In genomic region chr5:41744234-41744633, GRCm38 (mm10) we compare ENCODE assay signal across 24 mouse cellular contexts. TPM values are rescaled to one million over a fixed set of nuclear protein-coding genes. Genes with fewer than 3 reads are reported as not detected.
DNase-seq lines count a peak whose midpoint lies in the region; ATAC-seq and TF ChIP-seq lines count a peak whose summit lies in the region.
"Had no signal": no experiment of that assay in that cellular context is flagged by ENCODE, and none has a peak within 500 bp of the region (broad histone marks: within the 10 kb centered on the region; RNA-seq: fewer than 3 reads in every experiment).

No protein-coding gene starts in this region.

- no peak overlapping the region for H3K4me3 ChIP-seq in forebrain, embryonic 10.5 days
- no peak overlapping the region for H3K4me3 ChIP-seq in forebrain, embryonic 11.5 days (ENCODE audit: low read depth, low read length)
- no peak overlapping the region for H3K4me3 ChIP-seq in lung, postnatal 0 days (ENCODE audit: low read depth, low read length)
- H3K4me3 ChIP-seq: erythroblast, embryonic 14.5 days; left cerebral cortex, adult 2 months; limb, embryonic 12.5 days; midbrain, embryonic 15.5 days had no signal

- no peak for TF ChIP-seq EP300 in lung, postnatal 0 days (IDR thresholded peaks at IDR 0.05)

- peaks cover 14% of the 10 kb centered on the region for H3K4me1 ChIP-seq in forebrain, embryonic 10.5 days
- no peaks in the 10 kb centered on the region for H3K4me1 ChIP-seq in forebrain, embryonic 11.5 days (replicated peaks; ENCODE audit: control insufficient read depth, insufficient read depth, low read length)
- H3K4me1 ChIP-seq in lung, postnatal 0 days (ENCODE audit: insufficient read depth, low read depth, low read length) = no peaks in the 10 kb centered on the region
- H3K4me1 ChIP-seq: midbrain, embryonic 15.5 days had no signal

- TF ChIP-seq CTCF in lung, postnatal 0 days (IDR thresholded peaks at IDR 0.05) = peak; percentile 12; the same call in 1 of the 2 replicates

- no peak overlapping the region for H3K9ac ChIP-seq in forebrain, embryonic 11.5 days (ENCODE audit: low read length)
- H3K9ac ChIP-seq in lung, postnatal 0 days (replicated peaks; ENCODE audit: low read depth) = no peak overlapping the region
- H3K9ac ChIP-seq: forebrain, postnatal 0 days; limb, embryonic 12.5 days; midbrain, embryonic 15.5 days had no signal

- ATAC-seq in forebrain, embryonic 11.5 days (replicated peaks; ENCODE audit: low FRiP score) = no peak
- no peak for ATAC-seq in lung, postnatal 0 days
- peak; percentile 48; the same call in 1 of the 2 replicates for ATAC-seq in megakaryocyte progenitor cell, adult 5-6 weeks (replicated peaks; ENCODE audit: poor library complexity)
- ATAC-seq: forebrain, postnatal 0 days; midbrain, embryonic 15.5 days had no signal

- no peak overlapping the region for H3K4me2 ChIP-seq in forebrain, embryonic 11.5 days (ENCODE audit: low read depth, low read length, severe bottlenecking)
- H3K4me2 ChIP-seq in lung, postnatal 0 days (replicated peaks; ENCODE audit: low read depth, low read length) = no peak overlapping the region
- H3K4me2 ChIP-seq: limb, embryonic 12.5 days; midbrain, embryonic 15.5 days had no signal

- WGBS in forebrain, embryonic 10.5 days = 6% methylated on average over 7 of the region's 7 CpGs
- 9% methylated on average over 7 of the region's 7 CpGs for WGBS in forebrain, embryonic 11.5 days
- WGBS in lung, postnatal 0 days = 9% methylated on average over 7 of the region's 7 CpGs

- no peaks in the 10 kb centered on the region for H3K36me3 ChIP-seq in forebrain, embryonic 10.5 days (replicated peaks)
- H3K36me3 ChIP-seq in forebrain, embryonic 11.5 days (ENCODE audit: control insufficient read depth, insufficient read depth, low read length) = no peaks in the 10 kb centered on the region
- H3K36me3 ChIP-seq in lung, postnatal 0 days (ENCODE audit: insufficient read depth, low read length) = no peaks in the 10 kb centered on the region
- H3K36me3 ChIP-seq: limb, embryonic 12.5 days; midbrain, embryonic 15.5 days had no signal

- H3K27me3 ChIP-seq in forebrain, embryonic 10.5 days (ENCODE audit: poor library complexity, severe bottlenecking) = peaks cover 93% of the 10 kb centered on the region
- H3K27me3 ChIP-seq in forebrain, embryonic 11.5 days (ENCODE audit: control insufficient read depth, insufficient read depth, low read length) = peaks cover 50% of the 10 kb centered on the region
- H3K27me3 ChIP-seq in lung, postnatal 0 days (replicated peaks; ENCODE audit: insufficient read depth, low read length) = no peaks in the 10 kb centered on the region; the same call in 1 of the 2 replicates

- DNase-seq in forebrain, embryonic 10.5 days (ENCODE audit: extremely low spot score, low spot score) = peak; percentile 14
- no peak for DNase-seq in forebrain, embryonic 11.5 days (ENCODE audit: low spot score)
- no peak for DNase-seq in lung, postnatal 0 days (ENCODE audit: low spot score)
- DNase-seq in lung, postnatal 14 days = no peak
- peak; percentile 77 for DNase-seq in ES-CJ7 (ENCODE audit: low read depth, low spot score)
- DNase-seq in layer of hippocampus, postnatal 25 days (ENCODE audit: extremely low spot score in 1 of 2, low spot score in 1 of 2) = no peak
- DNase-seq: adrenal gland, adult 8-10 months; cerebellum, adult 11 months; cerebellum, postnatal 14 days; forebrain, postnatal 0 days; heart, postnatal 4 days; lung, postnatal 36 days; right cerebral cortex, postnatal 25 days had no signal

- no peak overlapping the region for H3K27ac ChIP-seq in forebrain, embryonic 10.5 days
- H3K27ac ChIP-seq in forebrain, embryonic 11.5 days (ENCODE audit: low read depth, low read length) = no peak overlapping the region
- no peak overlapping the region for H3K27ac ChIP-seq in lung, postnatal 0 days (ENCODE audit: low read length)
- H3K27ac ChIP-seq: left cerebral cortex, adult 2 months; limb, embryonic 12.5 days; midbrain, embryonic 15.5 days had no signal

- H3K9me3 ChIP-seq in forebrain, embryonic 10.5 days = no peaks in the 10 kb centered on the region
- H3K9me3 ChIP-seq in forebrain, embryonic 11.5 days (ENCODE audit: control insufficient read depth, low read length) = no peaks in the 10 kb centered on the region
- no peaks in the 10 kb centered on the region for H3K9me3 ChIP-seq in lung, postnatal 0 days (ENCODE audit: low read length)
- H3K9me3 ChIP-seq: limb, embryonic 12.5 days; midbrain, embryonic 15.5 days had no signal

RNA-seq across cellular contexts. Expression of gene Nkx3-2, which starts 20.1 kb away (rescaled TPM):
- 0.09 TPM in 1 of 2 replicates, not detected in the other for polyA plus RNA-seq in forebrain, embryonic 10.5 days (2016; fragmentation: Nextera tagmentation; extraction: Ambion mirVana)
- not detected in 2 replicates for polyA plus RNA-seq in forebrain, embryonic 11.5 days (2014; fragmentation: Nextera tagmentation; extraction: Ambion mirVana)
- not detected in 2 replicates for polyA plus RNA-seq in lung, postnatal 0 days (2015; fragmentation: Nextera tagmentation; extraction: Ambion mirVana)
- not detected in 2 replicates for total RNA-seq in megakaryocyte progenitor cell, adult 5-6 weeks (2015)
- not detected in 2 replicates for total RNA-seq in megakaryocyte progenitor cell, adult 5-6 weeks (2017)
- total RNA-seq in layer of hippocampus, postnatal 25 days (2021) = not detected
- total RNA-seq: adrenal gland, adult 8-10 months; forebrain, postnatal 0 days; gastrocnemius, adult 18-20 months; heart, postnatal 4 days; left cerebral cortex, adult 2 months had no signal
- polyA plus RNA-seq: brain, embryonic 14.5 days; erythroblast, embryonic 14.5 days; forebrain, postnatal 0 days; gonadal fat pad, adult 2 months; heart, embryonic 14.5 days; kidney, embryonic 14.5 days; liver, embryonic 16.5 days; midbrain, embryonic 15.5 days had no signal

RNA-seq across cellular contexts. Expression of gene Rab28, which starts 36.3 kb away (rescaled TPM):
- polyA plus RNA-seq in forebrain, embryonic 10.5 days (2016; fragmentation: Nextera tagmentation; extraction: Ambion mirVana) = 77.3 and 81.1 TPM in 2 replicates
- 95.8 and 98.2 TPM in 2 replicates for polyA plus RNA-seq in forebrain, embryonic 11.5 days (2014; fragmentation: Nextera tagmentation; extraction: Ambion mirVana)
- 53.7 and 58.5 TPM in 2 replicates for polyA plus RNA-seq in lung, postnatal 0 days (2015; fragmentation: Nextera tagmentation; extraction: Ambion mirVana)
- 45.8 and 49.3 TPM in 2 replicates for total RNA-seq in megakaryocyte progenitor cell, adult 5-6 weeks (2015)
- 40.6 and 44.1 TPM in 2 replicates for total RNA-seq in megakaryocyte progenitor cell, adult 5-6 weeks (2017)
- total RNA-seq in layer of hippocampus, postnatal 25 days (2021) = 10 to 100 TPM; 75.3 to 80.6 TPM

Comparison
In these comparisons a context has a peak if more than half of its experiments do, and no peak if none do; other contexts are left out.
1. DNase-seq: peak in forebrain, embryonic 10.5 days (single experiment) and ES-CJ7 (single experiment); none in forebrain, embryonic 11.5 days (single experiment), lung, postnatal 0 days (single experiment), lung, postnatal 14 days (single experiment) and layer of hippocampus, postnatal 25 days (0 of 2).